Mouse (Mus musculus): ENCODE measurements around the gene Ildr1. TPM values are rescaled to one million over a fixed set of nuclear protein-coding genes. Genes with fewer than 3 reads are reported as not detected.
A peak's percentile ranks its signal among the peaks of the same experiment; 100 is the strongest.

The Ildr1 gene
- polyA plus RNA-seq, 1 experiment from 2014 or later: 10.7 TPM

DNA sequence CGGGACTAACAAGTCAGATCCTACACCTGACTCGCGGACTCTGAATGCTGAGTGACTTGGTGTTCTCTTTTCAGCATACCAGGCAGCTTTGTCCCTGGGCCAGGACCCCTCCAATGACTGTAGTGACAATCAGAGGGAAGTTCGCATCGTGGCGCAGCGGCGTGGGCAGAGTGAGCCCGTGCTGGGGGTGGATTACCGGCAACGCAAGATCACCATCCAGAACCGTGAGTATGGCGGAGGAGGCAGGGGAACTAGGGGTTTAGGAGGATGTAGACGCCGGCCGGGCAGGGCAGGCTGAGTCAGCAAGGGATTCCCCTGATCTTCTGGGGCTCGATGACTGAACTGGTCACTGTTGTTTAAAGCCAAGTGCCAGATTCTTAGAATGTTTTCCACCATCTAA, 15.6 kb downstream of the Ildr1 start:
- ATAC-seq (no peak), DNase-seq (ENCODE audit: low spot score) (no peak)
- H3K9ac ChIP-seq (replicated peaks; ENCODE audit: low read depth): no peak overlapping the region
- no peaks in the 10 kb centered on the region for H3K36me3 ChIP-seq (ENCODE audit: insufficient read depth, low read length)
- H3K4me1 ChIP-seq (ENCODE audit: insufficient read depth, low read depth, low read length): no peaks in the 10 kb centered on the region
- TF ChIP-seq EP300 (IDR thresholded peaks at IDR 0.05): no peak
- TF ChIP-seq CTCF (IDR thresholded peaks at IDR 0.05): no peak
- no peaks in the 10 kb centered on the region for H3K9me3 ChIP-seq (ENCODE audit: low read length)
- WGBS: 85% methylated on average over 17 of the region's 17 CpGs
- H3K27me3 ChIP-seq (replicated peaks; ENCODE audit: insufficient read depth, low read length): no peaks in the 10 kb centered on the region
- H3K4me2 ChIP-seq (replicated peaks; ENCODE audit: low read depth, low read length): no peak overlapping the region
- H3K27ac ChIP-seq (ENCODE audit: low read length): no peak overlapping the region
- H3K4me3 ChIP-seq (ENCODE audit: low read depth, low read length): no peak overlapping the region

DNA sequence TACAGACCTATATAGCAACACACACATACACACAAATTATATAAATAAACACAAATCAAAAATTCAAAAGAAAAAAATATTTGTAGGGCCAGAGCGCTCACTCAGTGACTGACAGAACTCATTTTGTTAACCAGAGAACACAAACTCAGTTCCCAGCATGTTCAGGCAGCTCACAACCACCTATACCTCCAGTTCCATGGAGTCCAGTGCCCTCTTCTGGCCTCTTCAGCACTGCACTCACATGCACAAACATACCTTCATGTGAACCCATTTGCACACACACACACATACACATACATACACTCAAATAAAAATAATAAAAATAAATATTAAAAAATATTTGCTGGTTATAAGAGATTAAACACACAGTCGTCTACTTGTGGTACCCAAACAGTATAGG, 17.0 kb downstream of the Ildr1 start:
- Histone ChIP-seq H3K9me3 (ENCODE audit: low read length) (no peaks in the 10 kb centered on the region), H3K36me3 (ENCODE audit: insufficient read depth, low read length) (no peaks in the 10 kb centered on the region), H3K9ac (replicated peaks; ENCODE audit: low read depth) (no peak overlapping the region), H3K27me3 (replicated peaks; ENCODE audit: insufficient read depth, low read length) (no peaks in the 10 kb centered on the region), H3K4me2 (replicated peaks; ENCODE audit: low read depth, low read length) (no peak overlapping the region), H3K27ac (ENCODE audit: low read length) (no peak overlapping the region), H3K4me3 (ENCODE audit: low read depth, low read length) (no peak overlapping the region), H3K4me1 (ENCODE audit: insufficient read depth, low read depth, low read length) (no peaks in the 10 kb centered on the region)
- no peak for ATAC-seq
- peak; percentile 40 for TF ChIP-seq CTCF (IDR thresholded peaks at IDR 0.05)
- no peak for TF ChIP-seq EP300 (IDR thresholded peaks at IDR 0.05)
- 87% methylated on average over 2 of the region's 2 CpGs for WGBS
- no peak for DNase-seq (ENCODE audit: low spot score)

DNA sequence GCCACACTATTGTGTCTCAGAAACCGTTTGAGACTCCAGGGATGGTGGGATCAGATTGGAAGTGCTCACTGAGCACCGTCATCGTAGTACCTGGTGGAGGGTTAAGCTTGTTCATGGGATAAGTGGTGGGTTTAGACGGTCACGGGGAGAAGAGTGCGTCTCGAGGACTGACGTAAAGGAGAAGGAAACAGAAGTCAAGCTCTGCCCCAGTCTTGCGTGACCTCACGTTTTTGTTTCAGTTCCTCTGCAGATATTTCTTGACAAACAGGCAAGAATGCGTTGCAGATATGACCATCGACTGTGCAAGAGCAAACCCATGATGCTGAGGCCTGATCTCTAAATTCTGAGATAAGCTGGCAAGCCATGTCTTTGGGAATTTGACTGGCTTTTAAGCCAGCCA, 18.0 kb downstream of the Ildr1 start:
- Histone ChIP-seq H3K4me1 (ENCODE audit: insufficient read depth, low read depth, low read length) (no peaks in the 10 kb centered on the region), H3K9me3 (ENCODE audit: low read length) (no peaks in the 10 kb centered on the region), H3K27me3 (replicated peaks; ENCODE audit: insufficient read depth, low read length) (no peaks in the 10 kb centered on the region), H3K4me2 (replicated peaks; ENCODE audit: low read depth, low read length) (no peak overlapping the region), H3K36me3 (ENCODE audit: insufficient read depth, low read length) (no peaks in the 10 kb centered on the region), H3K9ac (replicated peaks; ENCODE audit: low read depth) (no peak overlapping the region), H3K27ac (ENCODE audit: low read length) (no peak overlapping the region), H3K4me3 (ENCODE audit: low read depth, low read length) (no peak overlapping the region)
- WGBS: 75% methylated on average over 12 of the region's 12 CpGs
- DNase-seq (ENCODE audit: low spot score) (peak; percentile 40), ATAC-seq (no peak)
- TF ChIP-seq EP300 (IDR thresholded peaks at IDR 0.05) (no peak), CTCF (IDR thresholded peaks at IDR 0.05) (no peak)

DNA sequence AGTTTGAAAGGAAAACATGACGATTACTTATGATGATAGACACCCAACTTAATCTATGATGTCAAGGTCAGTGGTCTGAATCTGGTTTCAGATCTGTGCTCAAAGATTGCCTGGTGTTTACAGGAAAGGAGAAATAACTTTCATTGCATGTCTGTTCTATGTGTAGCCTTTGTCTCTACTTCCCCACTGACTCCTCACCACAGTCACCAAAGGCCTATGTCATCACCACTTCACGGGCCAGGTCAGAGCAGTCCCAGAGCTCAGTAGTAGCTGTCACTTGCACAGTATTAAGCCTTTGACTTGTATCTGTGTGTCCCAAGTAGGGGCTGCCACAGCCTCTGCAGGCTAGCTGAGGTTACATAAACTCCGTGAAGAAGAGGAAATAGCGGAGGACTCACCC, 23.7 kb downstream of the Ildr1 start:
- TF ChIP-seq EP300 (IDR thresholded peaks at IDR 0.05): no peak
- no peak for TF ChIP-seq CTCF (IDR thresholded peaks at IDR 0.05)
- Histone ChIP-seq H3K9ac (replicated peaks; ENCODE audit: low read depth) (no peak overlapping the region), H3K4me1 (ENCODE audit: insufficient read depth, low read depth, low read length) (no peaks in the 10 kb centered on the region), H3K36me3 (ENCODE audit: insufficient read depth, low read length) (no peaks in the 10 kb centered on the region), H3K27me3 (replicated peaks; ENCODE audit: insufficient read depth, low read length) (no peaks in the 10 kb centered on the region), H3K4me3 (ENCODE audit: low read depth, low read length) (no peak overlapping the region), H3K4me2 (replicated peaks; ENCODE audit: low read depth, low read length) (no peak overlapping the region), H3K9me3 (ENCODE audit: low read length) (no peaks in the 10 kb centered on the region), H3K27ac (ENCODE audit: low read length) (no peak overlapping the region)
- WGBS: 72% methylated on average over 4 of the region's 4 CpGs
- peak; percentile 31 for DNase-seq (ENCODE audit: low spot score)
- ATAC-seq: no peak

DNA sequence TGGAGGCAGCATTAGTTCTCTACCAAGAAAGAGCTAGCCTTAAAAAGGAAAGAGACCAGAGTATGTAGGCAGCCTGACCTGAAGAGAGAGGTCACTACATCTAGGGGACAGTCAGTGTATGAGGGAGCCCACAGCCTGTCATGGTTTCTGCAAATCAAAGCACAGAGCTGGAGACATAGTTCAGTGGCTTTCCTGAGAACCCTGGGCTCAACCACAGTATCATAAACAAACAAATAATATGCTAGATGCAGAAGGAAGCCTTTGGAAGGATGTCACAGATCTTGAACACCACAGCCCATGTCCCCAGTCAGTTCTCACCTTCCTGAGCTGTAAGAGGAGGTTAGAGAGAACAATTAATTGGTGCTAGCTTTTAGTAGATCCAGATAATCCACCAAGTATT, 24.9 kb downstream of the Ildr1 start:
- H3K4me3 ChIP-seq (ENCODE audit: low read depth, low read length): no peak overlapping the region
- TF ChIP-seq CTCF (IDR thresholded peaks at IDR 0.05): no peak
- no peak for TF ChIP-seq EP300 (IDR thresholded peaks at IDR 0.05)
- DNase-seq (ENCODE audit: low spot score) (no peak), ATAC-seq (no peak)
- no peaks in the 10 kb centered on the region for H3K36me3 ChIP-seq (ENCODE audit: insufficient read depth, low read length)
- H3K4me2 ChIP-seq (replicated peaks; ENCODE audit: low read depth, low read length): no peak overlapping the region
- no peaks in the 10 kb centered on the region for H3K9me3 ChIP-seq (ENCODE audit: low read length)
- no peaks in the 10 kb centered on the region for H3K4me1 ChIP-seq (ENCODE audit: insufficient read depth, low read depth, low read length)
- no peak overlapping the region for H3K27ac ChIP-seq (ENCODE audit: low read length)
- no peak overlapping the region for H3K9ac ChIP-seq (replicated peaks; ENCODE audit: low read depth)
- H3K27me3 ChIP-seq (replicated peaks; ENCODE audit: insufficient read depth, low read length): no peaks in the 10 kb centered on the region

DNA sequence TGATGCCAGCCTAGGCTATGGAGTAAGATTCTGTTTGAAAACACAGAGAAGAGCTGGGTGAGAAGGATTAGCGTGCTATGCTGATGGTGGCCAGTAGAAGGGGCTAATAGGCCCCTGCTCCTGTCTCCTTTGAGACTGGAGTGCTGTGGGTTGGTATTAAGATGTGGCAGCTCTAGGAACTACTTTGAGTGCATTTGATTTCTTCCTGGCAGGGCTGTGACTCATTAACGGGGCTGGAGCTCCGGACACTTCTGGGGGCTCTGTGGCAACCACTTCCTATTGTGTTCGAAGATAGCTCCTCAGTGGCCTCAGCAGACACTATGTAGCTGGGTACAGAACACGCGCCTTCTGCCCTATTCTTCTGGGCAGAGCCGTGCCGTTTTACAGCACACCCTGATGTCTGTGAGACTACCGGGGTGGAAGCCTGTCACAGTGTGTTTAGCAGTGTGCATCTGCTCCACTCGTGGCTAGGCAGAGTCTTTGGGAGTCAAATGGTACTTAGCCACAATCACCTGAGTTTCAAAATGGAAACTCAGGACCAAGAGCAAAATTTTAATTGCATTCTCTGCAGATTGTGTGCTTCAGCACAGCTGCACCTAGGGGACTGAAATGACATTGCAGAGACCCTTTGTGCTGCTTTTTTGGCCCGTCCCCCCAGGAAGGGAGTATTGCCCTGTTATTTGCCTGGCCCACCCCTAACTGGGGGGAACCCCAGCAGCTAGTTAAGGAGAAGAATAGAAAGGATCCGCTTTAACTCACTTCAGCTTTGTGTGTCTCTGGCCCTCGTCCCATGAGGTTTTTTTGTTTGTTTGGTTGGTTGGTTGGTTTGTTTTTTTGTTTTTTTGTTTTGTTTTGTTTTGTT, 26.6 kb downstream of the Ildr1 start:
- Histone ChIP-seq H3K9ac (replicated peaks; ENCODE audit: low read depth) (no peak overlapping the region), H3K4me1 (ENCODE audit: insufficient read depth, low read depth, low read length) (no peaks in the 10 kb centered on the region), H3K27me3 (replicated peaks; ENCODE audit: insufficient read depth, low read length) (no peaks in the 10 kb centered on the region), H3K4me3 (ENCODE audit: low read depth, low read length) (no peak overlapping the region), H3K4me2 (replicated peaks; ENCODE audit: low read depth, low read length) (no peak overlapping the region), H3K36me3 (ENCODE audit: insufficient read depth, low read length) (no peaks in the 10 kb centered on the region), H3K27ac (ENCODE audit: low read length) (no peak overlapping the region), H3K9me3 (ENCODE audit: low read length) (no peaks in the 10 kb centered on the region)
- DNase-seq (ENCODE audit: low spot score): peak; percentile 25
- ATAC-seq: peak; percentile 37; the same call in 1 of the 2 replicates
- TF ChIP-seq EP300 (IDR thresholded peaks at IDR 0.05) (no peak), CTCF (IDR thresholded peaks at IDR 0.05) (peak; percentile 52)
- WGBS: 65% methylated on average over 13 of the region's 13 CpGs
